22 mouse cellular contexts compared by ENCODE assay signal in the genomic region with DNA sequence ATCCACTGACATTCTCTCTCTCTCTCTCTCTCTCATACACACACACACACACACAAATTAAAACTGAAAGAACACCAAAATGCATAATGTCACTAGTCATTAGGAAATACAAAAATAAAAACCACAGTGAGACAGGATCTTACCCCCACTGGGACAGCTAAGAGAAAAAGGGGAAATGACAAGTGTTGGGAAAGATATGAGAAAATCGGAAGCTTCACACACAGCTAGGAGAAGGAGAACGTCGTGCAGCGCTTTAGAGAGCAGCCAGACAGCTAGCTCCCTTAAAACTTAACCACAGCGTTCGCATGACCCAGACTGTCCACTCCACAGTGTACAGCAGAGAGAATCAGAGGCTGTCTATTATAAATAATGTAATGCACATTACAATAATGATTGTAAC.
DNase-seq lines count a peak whose midpoint lies in the region; ATAC-seq and TF ChIP-seq lines count a peak whose summit lies in the region.
"Had no signal": no experiment of that assay in that cellular context is flagged by ENCODE, and none has a peak within 500 bp of the region (broad histone marks: within the 10 kb centered on the region; RNA-seq: fewer than 3 reads in every experiment).

No protein-coding gene starts in this region.

- no peak for TF ChIP-seq EP300 in liver, embryonic 14.5 days (IDR thresholded peaks at IDR 0.05; ENCODE audit: low read depth)
- no peak for TF ChIP-seq EP300 in stomach, postnatal 0 days (optimal IDR thresholded peaks at IDR 0.05)

- peak overlapping the region; percentile 58 for H3K27ac ChIP-seq in bone marrow macrophage, adult 2 months (ENCODE audit: insufficient read depth, low read depth, low read length)
- no peak overlapping the region for H3K27ac ChIP-seq in liver, embryonic 14.5 days
- no peak overlapping the region for H3K27ac ChIP-seq in hindbrain, embryonic 14.5 days
- no peak overlapping the region for H3K27ac ChIP-seq in stomach, postnatal 0 days (replicated peaks)
- H3K27ac ChIP-seq in limb, embryonic 10.5 days: no peak overlapping the region
- H3K27ac ChIP-seq: heart, embryonic 13.5 days; midbrain, embryonic 12.5 days; neural tube, embryonic 15.5 days had no signal

- H3K4me3 ChIP-seq in erythroblast, embryonic 14.5 days (replicated peaks): peak overlapping the region; percentile 20
- H3K4me3 ChIP-seq in bone marrow macrophage, adult 2 months (ENCODE audit: insufficient read depth, low read length): no peak overlapping the region
- H3K4me3 ChIP-seq in liver, embryonic 14.5 days (ENCODE audit: insufficient read depth in 1 of 2, low read depth in 2 of 2, low read length in 2 of 2): no peak overlapping the region
- H3K4me3 ChIP-seq in hindbrain, embryonic 14.5 days (replicated peaks; ENCODE audit: low read length): no peak overlapping the region
- H3K4me3 ChIP-seq in stomach, postnatal 0 days (ENCODE audit: low read depth, low read length): no peak overlapping the region
- H3K4me3 ChIP-seq in limb, embryonic 10.5 days: no peak overlapping the region
- H3K4me3 ChIP-seq: heart, embryonic 13.5 days; midbrain, embryonic 12.5 days; myocyte; neural tube, embryonic 15.5 days had no signal

- H3K4me2 ChIP-seq in liver, embryonic 14.5 days (ENCODE audit: low read depth): peak overlapping the region; percentile 29; the same call in 1 of the 2 replicates
- no peak overlapping the region for H3K4me2 ChIP-seq in hindbrain, embryonic 14.5 days (replicated peaks)
- no peak overlapping the region for H3K4me2 ChIP-seq in stomach, postnatal 0 days (replicated peaks; ENCODE audit: low read depth)
- H3K4me2 ChIP-seq: heart, embryonic 13.5 days; lung, embryonic 14.5 days; midbrain, embryonic 12.5 days; neural tube, embryonic 15.5 days had no signal

- H3K4me1 ChIP-seq in erythroblast, embryonic 14.5 days (ENCODE audit: control insufficient read depth): peaks cover 24% of the 10 kb centered on the region
- H3K4me1 ChIP-seq in bone marrow macrophage, adult 2 months (ENCODE audit: control insufficient read depth, insufficient read depth, low read length): peaks cover 27% of the 10 kb centered on the region
- H3K4me1 ChIP-seq in liver, embryonic 14.5 days (replicated peaks; ENCODE audit: control insufficient read depth in 2 of 2, insufficient read depth in 2 of 2, low read length in 1 of 2): peaks cover 10 to 12% of the 10 kb centered on the region in 2 experiments
- no peaks in the 10 kb centered on the region for H3K4me1 ChIP-seq in hindbrain, embryonic 14.5 days (replicated peaks; ENCODE audit: control insufficient read depth, insufficient read depth, low read length)
- H3K4me1 ChIP-seq in stomach, postnatal 0 days (replicated peaks; ENCODE audit: control insufficient read depth, insufficient read depth): no peaks in the 10 kb centered on the region
- H3K4me1 ChIP-seq in limb, embryonic 10.5 days: no peaks in the 10 kb centered on the region
- H3K4me1 ChIP-seq: midbrain, embryonic 12.5 days; neural tube, embryonic 15.5 days had no signal

- WGBS in liver, embryonic 14.5 days (ENCODE audit: insufficient replicate concordance): 11% methylated on average over 6 of the region's 6 CpGs
- WGBS in hindbrain, embryonic 14.5 days: 88% methylated on average over 6 of the region's 6 CpGs
- 76% methylated on average over 6 of the region's 6 CpGs for WGBS in stomach, postnatal 0 days
- 95% methylated on average over 6 of the region's 6 CpGs for WGBS in limb, embryonic 10.5 days

- no peaks in the 10 kb centered on the region for H3K36me3 ChIP-seq in erythroblast, embryonic 14.5 days (ENCODE audit: control insufficient read depth)
- H3K36me3 ChIP-seq in liver, embryonic 14.5 days (replicated peaks; ENCODE audit: control insufficient read depth, insufficient read depth, low read depth): no peaks in the 10 kb centered on the region
- no peaks in the 10 kb centered on the region for H3K36me3 ChIP-seq in hindbrain, embryonic 14.5 days (replicated peaks; ENCODE audit: control insufficient read depth, insufficient read depth)
- H3K36me3 ChIP-seq in stomach, postnatal 0 days (ENCODE audit: control insufficient read depth, insufficient read depth, low read length): no peaks in the 10 kb centered on the region
- no peaks in the 10 kb centered on the region for H3K36me3 ChIP-seq in limb, embryonic 10.5 days
- H3K36me3 ChIP-seq: heart, embryonic 13.5 days; midbrain, embryonic 12.5 days; neural tube, embryonic 15.5 days had no signal

- TF ChIP-seq POLR2A in bone marrow macrophage, adult 2 months (IDR thresholded peaks at IDR 0.05; ENCODE audit: borderline replicate concordance, low read depth, low read length): no peak

- ATAC-seq in erythroblast, adult 5-6 weeks (replicated peaks; ENCODE audit: low FRiP score, poor library complexity, severe bottlenecking): no peak; the same call in 1 of the 2 replicates
- ATAC-seq in liver, embryonic 14.5 days (ENCODE audit: insufficient read depth): no peak
- 0 out of 2 replicates have a peak, but pooled peaks have one; percentile 37 for ATAC-seq in megakaryocyte-erythroid progenitor cell, adult 5-6 weeks (replicated peaks; ENCODE audit: low FRiP score, low TSS enrichment, poor library complexity, severe bottlenecking)
- no peak for ATAC-seq in hindbrain, embryonic 14.5 days (ENCODE audit: low FRiP score)
- no peak for ATAC-seq in stomach, postnatal 0 days (ENCODE audit: low FRiP score, low TSS enrichment)
- ATAC-seq: forebrain, embryonic 14.5 days; inflammation-experienced regulatory T-cells, adult 6 months had no signal

- H3K27me3 ChIP-seq in erythroblast, embryonic 14.5 days (ENCODE audit: control insufficient read depth): no peaks in the 10 kb centered on the region
- H3K27me3 ChIP-seq in liver, embryonic 14.5 days (ENCODE audit: control insufficient read depth, insufficient read depth, low read length): no peaks in the 10 kb centered on the region
- H3K27me3 ChIP-seq in hindbrain, embryonic 14.5 days (ENCODE audit: control insufficient read depth, insufficient read depth, low read length): no peaks in the 10 kb centered on the region
- no peaks in the 10 kb centered on the region for H3K27me3 ChIP-seq in stomach, postnatal 0 days (ENCODE audit: control insufficient read depth, insufficient read depth, low read length)
- H3K27me3 ChIP-seq in limb, embryonic 10.5 days (ENCODE audit: low read depth, poor library complexity, severe bottlenecking): no peaks in the 10 kb centered on the region
- H3K27me3 ChIP-seq: CH12.LX; heart, embryonic 13.5 days; midbrain, embryonic 12.5 days; neural tube, embryonic 15.5 days had no signal

- H3K9me3 ChIP-seq in erythroblast, embryonic 14.5 days (ENCODE audit: control insufficient read depth, low read length): no peaks in the 10 kb centered on the region; the same call in 1 of the 2 replicates
- no peaks in the 10 kb centered on the region for H3K9me3 ChIP-seq in liver, embryonic 14.5 days (ENCODE audit: control insufficient read depth, low read length)
- H3K9me3 ChIP-seq in hindbrain, embryonic 14.5 days (ENCODE audit: control insufficient read depth, low read length): no peaks in the 10 kb centered on the region
- no peaks in the 10 kb centered on the region for H3K9me3 ChIP-seq in stomach, postnatal 0 days (ENCODE audit: control insufficient read depth, low read length)
- H3K9me3 ChIP-seq in limb, embryonic 10.5 days (replicated peaks): no peaks in the 10 kb centered on the region
- H3K9me3 ChIP-seq: heart, embryonic 13.5 days; midbrain, embryonic 12.5 days; neural tube, embryonic 15.5 days had no signal

- DNase-seq in liver, embryonic 14.5 days (ENCODE audit: low read depth in 3 of 3, low spot score in 3 of 3): peak in 1 of 3 experiments; percentile 13
- DNase-seq in hindbrain, embryonic 14.5 days (ENCODE audit: low spot score): no peak
- no peak for DNase-seq in stomach, postnatal 0 days (ENCODE audit: low spot score)
- DNase-seq in limb, embryonic 10.5 days (ENCODE audit: low spot score): no peak
- DNase-seq: adrenal gland, postnatal 36 days; embryo, embryonic 11 days; gastrocnemius, postnatal 36 days; lung, embryonic 14.5 days; retina, postnatal 1 day; right cerebral cortex, postnatal 4 days; thymus, postnatal 25 days had no signal

- no peak overlapping the region for H3K9ac ChIP-seq in liver, embryonic 14.5 days (replicated peaks)
- no peak overlapping the region for H3K9ac ChIP-seq in hindbrain, embryonic 14.5 days
- no peak overlapping the region for H3K9ac ChIP-seq in stomach, postnatal 0 days (ENCODE audit: low read length)
- H3K9ac ChIP-seq: heart, embryonic 13.5 days; lung, embryonic 14.5 days; midbrain, embryonic 12.5 days; neural tube, embryonic 15.5 days had no signal

- TF ChIP-seq CTCF in bone marrow macrophage, adult 2 months (IDR thresholded peaks at IDR 0.05; ENCODE audit: low read depth, low read length): no peak
- TF ChIP-seq CTCF in liver, embryonic 14.5 days (IDR thresholded peaks at IDR 0.05; ENCODE audit: low read depth): no peak
- TF ChIP-seq CTCF in stomach, postnatal 0 days (IDR thresholded peaks at IDR 0.05; ENCODE audit: low read depth): no peak
